Mouse (Mus musculus): ENCODE results near the gene Triap1. TPM values are rescaled to one million over a fixed set of nuclear protein-coding genes. Genes with fewer than 3 reads are reported as not detected.
"Not testable (repeated sequence)": the region's sequence is repeated elsewhere in the genome, so short reads cannot be mapped to it uniquely, and the experiment has no call there.

Triap1 gene
- polyA plus RNA-seq (2016; fragmentation: Nextera tagmentation; extraction: Ambion mirVana), result 55.5 and 56.7 TPM in 2 replicates

GRCm38 (mm10) chr5:115340577-115341313 lies at the start of gene Triap1, which contains the start of gene Gatc:
TSS of gene Triap1 (plus strand) at chr5:115341225.
TSS of gene Gatc (minus strand) at chr5:115341178.
- H3K27me3 ChIP-seq, result no peaks in the 10 kb centered on the region
- H3K9me3 ChIP-seq, result no peaks in the 10 kb centered on the region
- H3K4me3 ChIP-seq, result peak within 1 kb of the TSS; percentile 89
- H3K36me3 ChIP-seq, result peaks cover 51% of the 10 kb centered on the region
- peak; percentile 81 for ATAC-seq (ENCODE audit: insufficient number of reproducible peaks, insufficient read depth, low FRiP score, low TSS enrichment)
- under 1% methylated on average over 62 of the region's 62 CpGs for WGBS
- H3K9ac ChIP-seq, result peak within 1 kb of the TSS; percentile 86
- H3K4me2 ChIP-seq (replicated peaks), result peak within 1 kb of the TSS; percentile 71
- H3K27ac ChIP-seq, result peak within 1 kb of the TSS; percentile 75
- peaks cover 15% of the 10 kb centered on the region for H3K4me1 ChIP-seq

GRCm38 (mm10) chr5:115294173-115294572 lies 46.9 kb upstream of the Triap1 start:
- Histone ChIP-seq H3K36me3 (peaks cover 76% of the 10 kb centered on the region), H3K9me3 (no peaks in the 10 kb centered on the region), H3K27me3 (no peaks in the 10 kb centered on the region), H3K9ac (no peak overlapping the region), H3K27ac (no peak overlapping the region), H3K4me2 (replicated peaks) (no peak overlapping the region), H3K4me3 (no peak overlapping the region), H3K4me1 (peaks cover 12% of the 10 kb centered on the region)
- 92% methylated on average over 8 of the region's 8 CpGs for WGBS
- no peak for ATAC-seq (ENCODE audit: insufficient number of reproducible peaks, insufficient read depth, low FRiP score, low TSS enrichment)

GRCm38 (mm10) chr5:115296347-115296746 lies 44.7 kb upstream of the Triap1 start:
- peaks cover 17% of the 10 kb centered on the region for H3K4me1 ChIP-seq
- H3K27me3 ChIP-seq, result no peaks in the 10 kb centered on the region
- WGBS, result 88% methylated on average over 10 of the region's 10 CpGs
- ATAC-seq (ENCODE audit: insufficient number of reproducible peaks, insufficient read depth, low FRiP score, low TSS enrichment), result no peak
- no peak overlapping the region for H3K4me2 ChIP-seq (replicated peaks)
- no peak overlapping the region for H3K9ac ChIP-seq
- peaks cover 59% of the 10 kb centered on the region for H3K36me3 ChIP-seq
- no peak overlapping the region for H3K27ac ChIP-seq
- H3K4me3 ChIP-seq, result no peak overlapping the region
- no peaks in the 10 kb centered on the region for H3K9me3 ChIP-seq

GRCm38 (mm10) chr5:115300035-115300744 lies 40.8 kb upstream of the Triap1 start:
- H3K9ac ChIP-seq, result peak overlapping the region; percentile 84
- peaks cover 38% of the 10 kb centered on the region for H3K36me3 ChIP-seq
- peaks cover 22% of the 10 kb centered on the region for H3K4me1 ChIP-seq
- no peaks in the 10 kb centered on the region for H3K9me3 ChIP-seq
- no peaks in the 10 kb centered on the region for H3K27me3 ChIP-seq
- H3K4me2 ChIP-seq (replicated peaks), result peak overlapping the region; percentile 74
- peak overlapping the region; percentile 96 for H3K27ac ChIP-seq
- H3K4me3 ChIP-seq, result peak overlapping the region; percentile 96
- WGBS, result under 1% methylated on average over 46 of the region's 46 CpGs
- no peak for ATAC-seq (ENCODE audit: insufficient number of reproducible peaks, insufficient read depth, low FRiP score, low TSS enrichment)

GRCm38 (mm10) chr5:115300792-115301614 lies 40.0 kb upstream of the Triap1 start, which contains the start of gene Dynll1:
TSS of gene Dynll1 (minus strand) at chr5:115300999.
- Histone ChIP-seq H3K27me3 (no peaks in the 10 kb centered on the region), H3K27ac (peak within 1 kb of the TSS; percentile 96), H3K4me3 (peak within 1 kb of the TSS; percentile 96), H3K9ac (peak within 1 kb of the TSS; percentile 84), H3K4me1 (peaks cover 22% of the 10 kb centered on the region), H3K4me2 (replicated peaks) (peak within 1 kb of the TSS; percentile 74), H3K9me3 (no peaks in the 10 kb centered on the region), H3K36me3 (peaks cover 30% of the 10 kb centered on the region)
- under 1% methylated on average over 66 of the region's 66 CpGs for WGBS
- ATAC-seq (ENCODE audit: insufficient number of reproducible peaks, insufficient read depth, low FRiP score, low TSS enrichment), result peak; percentile 98

GRCm38 (mm10) chr5:115301615-115302014 lies 39.4 kb upstream of the Triap1 start:
- no peak for ATAC-seq (ENCODE audit: insufficient number of reproducible peaks, insufficient read depth, low FRiP score, low TSS enrichment)
- Histone ChIP-seq H3K27me3 (no peaks in the 10 kb centered on the region), H3K27ac (peak overlapping the region; percentile 72), H3K4me2 (replicated peaks) (peak overlapping the region; percentile 74), H3K9ac (peak overlapping the region; percentile 62), H3K4me3 (peak overlapping the region; percentile 96), H3K4me1 (peaks cover 22% of the 10 kb centered on the region), H3K36me3 (peaks cover 24% of the 10 kb centered on the region), H3K9me3 (no peaks in the 10 kb centered on the region)
- WGBS, result 24% methylated on average over 13 of the region's 13 CpGs

GRCm38 (mm10) chr5:115302190-115302589 lies 38.8 kb upstream of the Triap1 start:
- not testable (repeated sequence) for ATAC-seq (ENCODE audit: insufficient number of reproducible peaks, insufficient read depth, low FRiP score, low TSS enrichment); H3K9me3 ChIP-seq; H3K9ac ChIP-seq; H3K27ac ChIP-seq; H3K4me3 ChIP-seq; H3K27me3 ChIP-seq
- Histone ChIP-seq H3K36me3 (peaks cover 19% of the 10 kb centered on the region), H3K4me1 (peaks cover 22% of the 10 kb centered on the region), H3K4me2 (replicated peaks) (peak overlapping the region; percentile 74; the same call in 1 of the 2 replicates)
- WGBS, result 82% methylated on average over 7 of the region's 7 CpGs

GRCm38 (mm10) chr5:115312354-115312753 lies 28.7 kb upstream of the Triap1 start:
- no peak overlapping the region for H3K4me2 ChIP-seq (replicated peaks)
- H3K36me3 ChIP-seq, result no peaks in the 10 kb centered on the region
- peaks cover 22% of the 10 kb centered on the region for H3K4me1 ChIP-seq
- no peaks in the 10 kb centered on the region for H3K9me3 ChIP-seq
- H3K27ac ChIP-seq, result no peak overlapping the region
- H3K27me3 ChIP-seq, result no peaks in the 10 kb centered on the region
- no peak overlapping the region for H3K9ac ChIP-seq
- WGBS, result 80% methylated on average over 4 of the region's 4 CpGs
- no peak overlapping the region for H3K4me3 ChIP-seq
- ATAC-seq (ENCODE audit: insufficient number of reproducible peaks, insufficient read depth, low FRiP score, low TSS enrichment), result no peak

- no peak overlapping the region for H3K9ac ChIP-seq
Measured at GRCm38 (mm10) chr5:115312816-115313667, 28.0 kb upstream of the Triap1 start.

GRCm38 (mm10) chr5:115313668-115313943 lies 27.4 kb upstream of the Triap1 start:
- Histone ChIP-seq H3K4me2 (replicated peaks) (no peak overlapping the region), H3K9me3 (no peaks in the 10 kb centered on the region), H3K9ac (no peak overlapping the region), H3K4me1 (peaks cover 35% of the 10 kb centered on the region), H3K36me3 (no peaks in the 10 kb centered on the region), H3K4me3 (no peak overlapping the region), H3K27me3 (no peaks in the 10 kb centered on the region), H3K27ac (no peak overlapping the region)
- 29% methylated on average over 5 of the region's 5 CpGs for WGBS
- no peak for ATAC-seq (ENCODE audit: insufficient number of reproducible peaks, insufficient read depth, low FRiP score, low TSS enrichment)

More at GRCm38 (mm10) chr5:115312816-115313667, 28.0 kb upstream of the Triap1 start:
- no peak for ATAC-seq (ENCODE audit: insufficient number of reproducible peaks, insufficient read depth, low FRiP score, low TSS enrichment)
- H3K4me1 ChIP-seq, result peaks cover 29% of the 10 kb centered on the region
- WGBS, result 65% methylated on average over 10 of the region's 10 CpGs
- no peaks in the 10 kb centered on the region for H3K27me3 ChIP-seq
- H3K4me3 ChIP-seq, result no peak overlapping the region
- H3K36me3 ChIP-seq, result no peaks in the 10 kb centered on the region
- H3K27ac ChIP-seq, result no peak overlapping the region
- no peaks in the 10 kb centered on the region for H3K9me3 ChIP-seq
- no peak overlapping the region for H3K4me2 ChIP-seq (replicated peaks)

Measured in embryonic facial prominence, embryonic 12.5 days (tissue).